Mouse (Mus musculus) ES-Bruce4 (cell line): ENCODE results near the gene Nbea. TPM values are rescaled to one million over a fixed set of nuclear protein-coding genes. Genes with fewer than 3 reads are reported as not detected.

Experiments used
- H3K27ac ChIP-seq: 2 replicates; pipeline ENCODE4 v1.5.1; 2012; ENCODE audit warnings: low read length, inconsistent platforms; ENCODE audit not compliant: insufficient read depth
- H3K27me3 ChIP-seq: 2 replicates; pipeline ENCODE4 v1.6.1; 2012; ENCODE audit warnings: mild to moderate bottlenecking, low read length, inconsistent platforms; ENCODE audit not compliant: control insufficient read depth, poor library complexity, insufficient read depth, severe bottlenecking
- H3K36me3 ChIP-seq: 2 replicates; pipeline ENCODE4 v1.6.1; 2012; ENCODE audit warnings: inconsistent platforms, mild to moderate bottlenecking, low read length, moderate library complexity; ENCODE audit not compliant: control insufficient read depth, poor library complexity, insufficient read depth, severe bottlenecking
- H3K4me1 ChIP-seq: one replicate; pipeline ENCODE4 v1.8.1; 2011; ENCODE audit warnings: low read length; ENCODE audit not compliant: control insufficient read depth, insufficient read depth
- H3K4me3 ChIP-seq: 2 replicates; pipeline ENCODE4 v1.5.1; 2011; ENCODE audit warnings: low read depth, mild to moderate bottlenecking, low read length
- H3K9ac ChIP-seq: 2 replicates; pipeline ENCODE4 v1.6.1; 2012; ENCODE audit warnings: low read depth, mild to moderate bottlenecking, inconsistent platforms; ENCODE audit not compliant: poor library complexity, severe bottlenecking
- H3K9me3 ChIP-seq: replicated peaks from 2 replicates; pipeline ENCODE4 v1.6.1; 2012; ENCODE audit warnings: mild to moderate bottlenecking, low read length, inconsistent platforms; ENCODE audit not compliant: control insufficient read depth, poor library complexity, insufficient read depth, severe bottlenecking
- CTCF ChIP-seq: IDR thresholded peaks from one replicate; pipeline ENCODE4 v1.8.1; 2011; ENCODE audit warnings: low read depth, low read length
- EP300 ChIP-seq: IDR thresholded peaks from 2 replicates; pipeline ENCODE4 v1.6.1; 2011; ENCODE audit warnings: low read depth, low read length; ENCODE audit not compliant: insufficient read depth
- POLR2A ChIP-seq: IDR thresholded peaks from one replicate; pipeline ENCODE4 v1.8.1; 2011; ENCODE audit warnings: low read length; ENCODE audit not compliant: insufficient read depth
- polyA plus RNA-seq: library from polyadenylated mRNA; stranded (reverse); fragments of >200 nt; gene quantifications from 2 replicates; pipeline ENCODE4 v1.2.4, GENCODE M21; 2011; ENCODE audit warnings: low read depth; ENCODE audit not compliant: missing spikeins, insufficient read depth, insufficient read length

Nbea gene
- polyA plus RNA-seq, 1 experiment: 6.1 TPM

DNA sequence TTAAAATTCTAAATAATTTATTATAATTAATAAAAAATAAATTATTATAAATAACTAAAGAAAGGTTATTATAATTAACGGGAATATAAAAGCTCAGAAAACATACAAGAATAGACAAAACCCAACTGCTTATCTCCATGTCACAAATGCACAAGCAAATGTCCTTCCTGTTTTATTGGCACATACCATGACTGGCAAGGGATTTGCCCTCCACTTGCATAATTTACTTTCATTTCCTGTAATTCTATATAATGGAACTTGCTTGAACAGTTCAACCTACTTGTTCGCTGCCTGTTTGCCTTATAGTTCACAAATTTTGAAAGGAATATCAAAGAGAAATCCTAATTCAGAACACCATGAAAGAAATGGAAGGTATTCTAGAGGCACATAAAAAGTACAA, 234.4 kb downstream of the Nbea start:
- Histone ChIP-seq H3K27me3 (no peaks in the 10 kb centered on the region), H3K4me3 (no peak overlapping the region), H3K9me3 (no peaks in the 10 kb centered on the region), H3K4me1 (no peaks in the 10 kb centered on the region), H3K9ac (no peak overlapping the region), H3K36me3 (no peaks in the 10 kb centered on the region), H3K27ac (no peak overlapping the region)
- TF ChIP-seq EP300 (no peak), CTCF (no peak), POLR2A (no peak)

DNA sequence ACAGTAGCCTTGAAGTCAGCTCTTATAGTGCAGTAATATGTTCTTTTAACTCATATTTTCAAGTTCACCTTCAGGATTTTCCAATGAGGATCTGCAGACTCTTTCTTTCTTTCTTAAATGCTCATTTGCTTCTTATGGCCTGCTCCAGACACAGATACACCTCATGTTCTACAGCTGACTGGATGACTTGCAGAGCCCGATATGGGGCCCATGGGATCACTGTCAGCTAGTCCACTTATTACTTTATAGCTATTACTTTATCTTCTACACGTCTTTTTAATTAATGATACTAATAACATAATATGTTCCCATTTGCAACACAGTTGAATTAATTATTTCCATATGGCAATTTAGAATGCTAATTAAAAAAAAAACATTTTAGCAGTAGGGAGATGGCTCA, 256.2 kb downstream of the Nbea start:
- Histone ChIP-seq H3K9me3 (no peaks in the 10 kb centered on the region), H3K36me3 (no peaks in the 10 kb centered on the region), H3K4me1 (no peaks in the 10 kb centered on the region), H3K9ac (no peak overlapping the region), H3K27ac (no peak overlapping the region), H3K4me3 (no peak overlapping the region), H3K27me3 (no peaks in the 10 kb centered on the region)
- TF ChIP-seq CTCF (no peak), POLR2A (no peak), EP300 (no peak)

GRCm38 (mm10) chr3:55909290-55909689, 274.2 kb downstream of the Nbea start:
- H3K4me1 ChIP-seq: no peaks in the 10 kb centered on the region
- no peaks in the 10 kb centered on the region for H3K9me3 ChIP-seq
- no peak for TF ChIP-seq POLR2A
- no peak for TF ChIP-seq EP300
- TF ChIP-seq CTCF: no peak
- no peak overlapping the region for H3K4me3 ChIP-seq
- H3K27me3 ChIP-seq: no peaks in the 10 kb centered on the region
- H3K9ac ChIP-seq: no peak overlapping the region
- no peaks in the 10 kb centered on the region for H3K36me3 ChIP-seq
- H3K27ac ChIP-seq: no peak overlapping the region

GRCm38 (mm10) chr3:55890574-55890973, 292.9 kb downstream of the Nbea start:
- Histone ChIP-seq H3K36me3 (no peaks in the 10 kb centered on the region), H3K27ac (no peak overlapping the region), H3K4me1 (no peaks in the 10 kb centered on the region), H3K9me3 (no peaks in the 10 kb centered on the region), H3K9ac (no peak overlapping the region), H3K27me3 (no peaks in the 10 kb centered on the region), H3K4me3 (no peak overlapping the region)
- TF ChIP-seq EP300 (no peak), CTCF (no peak), POLR2A (no peak)

- Histone ChIP-seq H3K27ac (no peak overlapping the region), H3K9ac (no peak overlapping the region), H3K4me3 (no peak overlapping the region), H3K36me3 (no peaks in the 10 kb centered on the region), H3K9me3 (no peaks in the 10 kb centered on the region), H3K27me3 (no peaks in the 10 kb centered on the region), H3K4me1 (no peaks in the 10 kb centered on the region)
- TF ChIP-seq EP300 (no peak), CTCF (no peak), POLR2A (no peak)
These were observed 294.3 kb downstream of the Nbea start for GRCm38 (mm10) chr3:55889227-55889626.

DNA sequence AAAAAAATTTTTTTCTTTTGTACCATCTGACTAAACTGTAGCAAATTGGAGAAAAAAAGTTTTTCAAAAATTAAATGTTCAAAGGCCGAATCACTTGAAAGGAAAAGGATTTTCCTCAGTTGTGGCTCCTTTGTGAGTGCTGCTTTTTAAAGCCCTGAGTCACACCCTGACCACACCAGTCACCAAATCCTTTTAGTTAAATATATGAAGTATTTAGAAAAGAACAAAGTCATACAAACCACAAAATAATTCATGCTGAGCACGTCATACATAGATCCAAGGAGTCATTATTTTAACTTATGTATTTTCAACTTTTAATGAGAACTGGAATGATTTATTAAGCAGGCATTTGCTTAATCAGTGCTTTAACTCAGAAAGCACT, 295.7 kb downstream of the Nbea start:
- Histone ChIP-seq H3K27ac (no peak overlapping the region), H3K9ac (no peak overlapping the region), H3K4me3 (no peak overlapping the region), H3K4me1 (no peaks in the 10 kb centered on the region), H3K36me3 (no peaks in the 10 kb centered on the region), H3K27me3 (no peaks in the 10 kb centered on the region), H3K9me3 (no peaks in the 10 kb centered on the region)
- TF ChIP-seq POLR2A: no peak
- no peak for TF ChIP-seq CTCF
- no peak for TF ChIP-seq EP300
